Mouse (Mus musculus) liver, postnatal 0 days (tissue): ENCODE measurements around the gene Mbtd1. TPM values are rescaled to one million over a fixed set of nuclear protein-coding genes. Genes with fewer than 3 reads are reported as not detected.

Experiments used
- ATAC-seq: fragments of 200-750 bp; cut with Nextera tagmentation; 2 replicates; pipeline ENCODE4 v1.8.0; 2017; ENCODE audit warnings: mild to moderate bottlenecking, moderate library complexity
- DNase-seq: peaks from one replicate; pipeline ENCODE4 v3.0.0-alpha.2; 2016
- H3K27ac ChIP-seq: fragments of 300-500 bp; sonication (generic); 2 replicates; pipeline ENCODE4 v1.5.1; 2014; ENCODE audit warnings: antibody characterized with exemption, moderate library complexity, mild to moderate bottlenecking, low read depth
- H3K27me3 ChIP-seq: fragments of 300-500 bp; sonication (generic); 2 replicates; pipeline ENCODE4 v1.6.1; 2014; ENCODE audit warnings: low read length, control low read depth, mixed read lengths; ENCODE audit not compliant: insufficient read depth
- H3K36me3 ChIP-seq: fragments of 300-500 bp; sonication (generic); replicated peaks from 2 replicates; pipeline ENCODE4 v1.6.1; 2014; ENCODE audit warnings: mild to moderate bottlenecking, control low read depth, low read length, moderate library complexity, mixed read lengths; ENCODE audit not compliant: insufficient read depth
- H3K4me1 ChIP-seq: fragments of 300-500 bp; sonication (generic); 2 replicates; pipeline ENCODE4 v1.6.1; 2014; ENCODE audit warnings: antibody characterized with exemption, mild to moderate bottlenecking, control low read depth; ENCODE audit not compliant: insufficient read depth
- H3K4me2 ChIP-seq: fragments of 300-500 bp; sonication (generic); 2 replicates; pipeline ENCODE4 v1.6.1; 2014; ENCODE audit warnings: low read depth, mild to moderate bottlenecking, low read length, moderate library complexity, mixed read lengths
- H3K4me3 ChIP-seq: fragments of 300-500 bp; sonication (generic); 2 replicates; pipeline ENCODE4 v1.5.1; 2014; ENCODE audit warnings: low read depth, low read length
- H3K9ac ChIP-seq: fragments of 300-500 bp; sonication (generic); replicated peaks from 2 replicates; pipeline ENCODE4 v1.6.1; 2014; ENCODE audit warnings: mild to moderate bottlenecking, moderate library complexity
- H3K9me3 ChIP-seq: fragments of 300-500 bp; sonication (generic); 2 replicates; pipeline ENCODE4 v1.6.1; 2016; ENCODE audit warnings: mild to moderate bottlenecking, control low read depth, low read length, mixed read lengths
- CTCF ChIP-seq: sonication (generic); IDR thresholded peaks from 2 replicates; pipeline ENCODE4 v1.5.1; 2016; ENCODE audit warnings: antibody characterized with exemption, low read depth
- EP300 ChIP-seq: IDR thresholded peaks from 2 replicates; pipeline ENCODE4 v1.6.1; 2016; ENCODE audit warnings: antibody characterized with exemption, low read depth, mild to moderate bottlenecking
- WGBS: fragments of 180-500 bp; shearing (Covaris S2); extraction: QIAGEN DNeasy Blood & Tissue Kit; methylation state at CpG from one replicate; pipeline ENCODE4 v1.1.7; 2014; ENCODE audit not compliant: insufficient replicate concordance; 5-methylcytosine and 5-hydroxymethylcytosine counted together
- polyA plus RNA-seq: library from polyadenylated mRNA; unstranded; fragments of >200 nt; fragmentation: Nextera tagmentation; extraction: Ambion mirVana; gene quantifications from 2 replicates; pipeline ENCODE4 v1.2.1, GENCODE M21; 2015

Gene Mbtd1
- polyA plus RNA-seq, 1 experiment from 2014 or later = 5.2 TPM

DNA sequence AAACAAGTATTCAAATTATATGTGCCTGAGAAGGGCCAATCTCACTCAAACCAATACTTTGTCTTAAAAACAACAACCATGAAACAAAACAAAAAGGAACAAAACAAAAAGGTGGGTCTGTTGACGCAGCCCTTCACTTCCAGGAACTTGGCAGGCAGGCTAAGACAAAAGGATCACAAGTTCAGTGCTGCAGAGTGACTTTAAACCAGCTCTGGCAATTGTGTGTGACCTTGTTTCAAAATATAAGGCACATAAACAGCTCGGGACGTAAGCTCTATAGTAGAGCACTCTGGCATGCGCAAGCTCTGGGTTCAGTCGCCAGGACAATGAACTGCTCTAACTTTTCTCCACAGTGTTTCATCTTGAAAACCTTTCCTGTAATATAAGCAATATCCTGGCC lies 87.3 kb downstream of the Mbtd1 start:
- ATAC-seq = no peak

DNA sequence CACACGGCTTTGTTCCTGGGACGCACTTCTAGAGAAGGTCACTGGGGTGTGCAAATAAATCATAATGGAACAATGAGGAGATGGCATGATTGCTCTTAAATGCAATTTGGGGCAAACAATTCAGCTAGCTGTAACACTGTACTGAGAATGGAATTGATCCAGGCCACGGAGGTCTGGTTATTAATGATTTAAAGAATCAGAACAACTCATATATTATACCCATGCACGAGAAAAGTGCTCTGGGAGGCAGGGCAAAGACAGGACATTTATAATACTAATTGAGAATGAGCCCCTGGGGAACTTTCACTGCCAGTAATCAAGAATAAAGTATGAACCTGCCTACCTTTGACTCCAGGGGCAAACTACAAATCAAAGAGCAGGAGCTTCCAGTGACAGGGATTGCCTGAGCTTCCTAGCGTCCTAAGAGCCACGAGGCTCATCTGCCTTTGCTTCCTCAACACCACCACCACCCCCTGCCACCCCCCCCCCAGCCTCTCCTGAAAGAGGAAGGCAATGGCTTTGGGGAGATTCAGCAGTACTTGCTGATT lies 93.9 kb downstream of the Mbtd1 start:
- no peak overlapping the region for H3K9ac ChIP-seq
- H3K27me3 ChIP-seq = no peaks in the 10 kb centered on the region
- H3K4me1 ChIP-seq = no peaks in the 10 kb centered on the region
- ATAC-seq (no peak), DNase-seq (no peak)
- no peak overlapping the region for H3K27ac ChIP-seq
- H3K36me3 ChIP-seq = no peaks in the 10 kb centered on the region
- no peak overlapping the region for H3K4me3 ChIP-seq
- no peak for TF ChIP-seq EP300
- no peak for TF ChIP-seq CTCF
- WGBS = 54% methylated on average over 6 of the region's 6 CpGs
- H3K9me3 ChIP-seq = no peaks in the 10 kb centered on the region
- no peak overlapping the region for H3K4me2 ChIP-seq

More for the DNA sequence above, 87.3 kb downstream of the Mbtd1 start:
- TF ChIP-seq CTCF (no peak), EP300 (no peak)
- Histone ChIP-seq H3K4me3 (no peak overlapping the region), H3K9me3 (no peaks in the 10 kb centered on the region), H3K27ac (no peak overlapping the region), H3K27me3 (no peaks in the 10 kb centered on the region), H3K36me3 (no peaks in the 10 kb centered on the region), H3K4me1 (no peaks in the 10 kb centered on the region), H3K9ac (no peak overlapping the region), H3K4me2 (no peak overlapping the region)
- DNase-seq = no peak
- 83% methylated on average over 5 of the region's 5 CpGs for WGBS

- no peaks in the 10 kb centered on the region for H3K27me3 ChIP-seq
- DNase-seq = no peak
- TF ChIP-seq EP300 (no peak), CTCF (no peak)
- H3K9ac ChIP-seq = no peak overlapping the region
- ATAC-seq = no peak
- no peak overlapping the region for H3K4me2 ChIP-seq
- H3K4me1 ChIP-seq = 0 out of 2 replicates have a peak, but pooled peaks cover 5% of the 10 kb centered on the region
- H3K36me3 ChIP-seq = no peaks in the 10 kb centered on the region
- H3K9me3 ChIP-seq = no peaks in the 10 kb centered on the region
- H3K4me3 ChIP-seq = no peak overlapping the region
- no peak overlapping the region for H3K27ac ChIP-seq
- 82% methylated on average over 3 of the region's 3 CpGs for WGBS
Observed at GRCm38 (mm10) chr11:93984619-93985018, 99.0 kb downstream of the Mbtd1 start.

GRCm38 (mm10) chr11:93985265-93985664 lies 99.6 kb downstream of the Mbtd1 start:
- ATAC-seq (no peak), DNase-seq (no peak)
- TF ChIP-seq EP300 (no peak), CTCF (no peak)
- Histone ChIP-seq H3K4me2 (no peak overlapping the region), H3K27ac (no peak overlapping the region), H3K9ac (no peak overlapping the region), H3K9me3 (no peaks in the 10 kb centered on the region), H3K4me1 (0 out of 2 replicates have a peak, but pooled peaks cover 5% of the 10 kb centered on the region), H3K36me3 (no peaks in the 10 kb centered on the region), H3K4me3 (no peak overlapping the region), H3K27me3 (no peaks in the 10 kb centered on the region)
- 67% methylated on average over 5 of the region's 5 CpGs for WGBS

- H3K9ac ChIP-seq = no peak overlapping the region
- H3K27ac ChIP-seq = no peak overlapping the region
Observed at GRCm38 (mm10) chr11:93986298-93986697, 100.6 kb downstream of the Mbtd1 start.

GRCm38 (mm10) chr11:93987026-93987425 lies 101.4 kb downstream of the Mbtd1 start:
- Histone ChIP-seq H3K4me1 (0 out of 2 replicates have a peak, but pooled peaks cover 5% of the 10 kb centered on the region), H3K9ac (no peak overlapping the region), H3K27ac (peak overlapping the region; percentile 85), H3K27me3 (no peaks in the 10 kb centered on the region), H3K9me3 (no peaks in the 10 kb centered on the region), H3K36me3 (no peaks in the 10 kb centered on the region), H3K4me3 (no peak overlapping the region), H3K4me2 (no peak overlapping the region)
- WGBS = 75% methylated on average over 4 of the region's 4 CpGs
- ATAC-seq (no peak), DNase-seq (no peak)
- TF ChIP-seq EP300 (no peak), CTCF (no peak)

More at GRCm38 (mm10) chr11:93986298-93986697, 100.6 kb downstream of the Mbtd1 start:
- Histone ChIP-seq H3K4me2 (no peak overlapping the region), H3K27me3 (no peaks in the 10 kb centered on the region), H3K4me1 (0 out of 2 replicates have a peak, but pooled peaks cover 5% of the 10 kb centered on the region), H3K4me3 (no peak overlapping the region), H3K9me3 (no peaks in the 10 kb centered on the region), H3K36me3 (no peaks in the 10 kb centered on the region)
- no peak for ATAC-seq
- TF ChIP-seq EP300 = no peak
- TF ChIP-seq CTCF = no peak
- no peak for DNase-seq
